Mouse (Mus musculus) stomach, postnatal 0 days (tissue): ENCODE data around the gene Ace3. TPM values are rescaled to one million over a fixed set of nuclear protein-coding genes. Genes with fewer than 3 reads are reported as not detected.
A peak's percentile ranks its signal among the peaks of the same experiment; 100 is the strongest.
"Not testable (repeated sequence)": the region's sequence is repeated elsewhere in the genome, so short reads cannot be mapped to it uniquely, and the experiment has no call there.

ENCODE experiments used
- ATAC-seq: fragments of 200-750 bp; cut with Nextera tagmentation; 2 replicates; pipeline ENCODE4 v1.8.0; 2017; ENCODE audit not compliant: low FRiP score, low TSS enrichment
- DNase-seq: peaks from one replicate; pipeline ENCODE4 v3.0.0-alpha.2; 2016; ENCODE audit warnings: low spot score
- H3K27ac ChIP-seq: fragments of 300-500 bp; sonication (generic); replicated peaks from 2 replicates; pipeline ENCODE4 v1.5.1; 2014; ENCODE audit warnings: mild to moderate bottlenecking, control low read depth
- H3K27me3 ChIP-seq: fragments of 300-500 bp; sonication (generic); 2 replicates; pipeline ENCODE4 v1.6.1; 2014; ENCODE audit warnings: low read length; ENCODE audit not compliant: control insufficient read depth, insufficient read depth
- H3K36me3 ChIP-seq: fragments of 300-500 bp; sonication (generic); 2 replicates; pipeline ENCODE4 v1.6.1; 2014; ENCODE audit warnings: low read length, mixed read lengths; ENCODE audit not compliant: control insufficient read depth, insufficient read depth
- H3K4me1 ChIP-seq: fragments of 300-500 bp; sonication (generic); replicated peaks from 2 replicates; pipeline ENCODE4 v1.6.1; 2014; ENCODE audit warnings: antibody characterized with exemption; ENCODE audit not compliant: control insufficient read depth, insufficient read depth
- H3K4me2 ChIP-seq: fragments of 300-500 bp; sonication (generic); replicated peaks from 2 replicates; pipeline ENCODE4 v1.6.1; 2014; ENCODE audit warnings: low read depth, mild to moderate bottlenecking, control low read depth, moderate library complexity
- H3K4me3 ChIP-seq: fragments of 300-500 bp; sonication (generic); 2 replicates; pipeline ENCODE4 v1.5.1; 2014; ENCODE audit warnings: low read depth, low read length, control low read depth
- H3K9ac ChIP-seq: fragments of 300-500 bp; sonication (generic); 2 replicates; pipeline ENCODE4 v1.6.1; 2014; ENCODE audit warnings: mild to moderate bottlenecking, low read length, control low read depth, mixed read lengths
- H3K9me3 ChIP-seq: fragments of 300-500 bp; sonication (generic); 2 replicates; pipeline ENCODE4 v1.6.1; 2016; ENCODE audit warnings: low read length; ENCODE audit not compliant: control insufficient read depth
- CTCF ChIP-seq: IDR thresholded peaks from 2 replicates; pipeline ENCODE4 v1.5.1; 2016; ENCODE audit warnings: antibody characterized with exemption, low read depth, mild to moderate bottlenecking, moderate library complexity
- EP300 ChIP-seq: optimal IDR thresholded peaks from 2 replicates; pipeline ENCODE3; 2016; ENCODE audit warnings: antibody characterized with exemption
- WGBS: fragments of 180-500 bp; shearing (Covaris S2); extraction: QIAGEN DNeasy Blood & Tissue Kit; methylation state at CpG from one replicate; pipeline ENCODE4 v1.1.7; 2014; 5-methylcytosine and 5-hydroxymethylcytosine counted together
- polyA plus RNA-seq: library from polyadenylated mRNA; unstranded; fragments of >200 nt; fragmentation: Nextera tagmentation; extraction: Ambion mirVana; gene quantifications from 2 replicates; pipeline ENCODE4 v1.2.1, GENCODE M21; 2015

Ace3 gene
- polyA plus RNA-seq, 1 experiment from 2014 or later = not detected

DNA sequence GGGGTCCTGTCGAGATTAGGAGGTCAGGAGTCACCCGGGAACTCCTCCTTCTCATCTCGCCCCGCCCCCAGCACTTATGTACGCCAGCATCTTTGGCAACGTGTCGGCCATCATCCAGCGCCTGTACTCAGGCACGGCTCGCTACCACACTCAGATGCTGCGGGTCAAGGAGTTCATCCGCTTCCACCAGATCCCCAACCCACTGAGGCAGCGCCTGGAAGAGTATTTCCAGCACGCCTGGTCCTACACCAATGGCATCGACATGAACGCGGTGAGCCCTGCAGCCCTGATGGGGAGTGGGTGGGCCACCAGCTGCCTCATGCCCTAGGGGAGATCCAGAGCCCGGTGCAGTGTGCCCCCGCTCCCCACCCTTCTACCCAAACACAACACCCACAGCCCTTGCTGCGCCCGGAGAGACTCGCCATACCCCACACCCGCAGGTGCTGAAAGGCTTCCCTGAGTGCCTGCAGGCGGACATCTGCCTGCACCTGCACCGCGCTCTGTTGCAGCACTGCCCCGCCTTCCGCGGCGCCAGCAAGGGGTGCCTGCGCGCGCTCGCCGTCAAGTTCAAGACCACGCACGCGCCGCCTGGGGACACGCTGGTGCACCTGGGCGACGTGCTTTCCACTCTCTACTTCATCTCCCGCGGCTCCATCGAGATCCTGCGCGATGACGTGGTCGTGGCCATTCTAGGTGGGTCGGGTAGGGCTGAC, 25.7 kb downstream of the Ace3 start:
- TF ChIP-seq CTCF (no peak), EP300 (no peak)
- DNase-seq = peak; percentile 48
- Histone ChIP-seq H3K9ac (no peak overlapping the region; the same call in 1 of the 2 replicates), H3K9me3 (no peaks in the 10 kb centered on the region), H3K27ac (no peak overlapping the region), H3K36me3 (no peaks in the 10 kb centered on the region), H3K27me3 (no peaks in the 10 kb centered on the region), H3K4me3 (peak overlapping the region; percentile 17), H3K4me1 (peaks cover 4% of the 10 kb centered on the region; the same call in 1 of the 2 replicates), H3K4me2 (peak overlapping the region; percentile 42)
- under 1% methylated on average over 50 of the region's 50 CpGs for WGBS
- ATAC-seq = no peak

DNA sequence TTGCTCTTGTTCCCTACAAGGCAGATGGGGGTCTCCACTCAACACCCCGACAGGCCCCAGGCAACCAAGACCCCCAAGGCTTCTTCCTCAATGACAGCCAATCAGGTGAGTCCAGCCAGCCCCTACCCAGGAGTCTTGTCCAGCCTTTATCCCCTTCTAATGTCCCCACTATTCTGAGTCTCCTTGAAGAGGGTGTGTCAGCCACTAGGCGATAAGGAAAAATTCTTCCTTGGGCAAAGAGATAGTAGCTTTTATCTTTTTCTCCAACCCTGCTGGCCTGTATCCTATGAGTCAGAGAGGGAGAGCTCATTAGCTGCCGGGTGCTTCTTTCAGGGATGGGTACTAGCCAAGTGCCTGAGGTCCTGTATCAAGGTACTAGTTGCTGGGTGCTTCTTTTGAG, 31.3 kb downstream of the Ace3 start:
- Histone ChIP-seq H3K4me2 (no peak overlapping the region), H3K36me3 (no peaks in the 10 kb centered on the region), H3K4me3 (no peak overlapping the region), H3K9ac (no peak overlapping the region), H3K27ac (no peak overlapping the region), H3K27me3 (no peaks in the 10 kb centered on the region), H3K9me3 (no peaks in the 10 kb centered on the region), H3K4me1 (no peaks in the 10 kb centered on the region)
- TF ChIP-seq CTCF (no peak), EP300 (no peak)
- no peak for DNase-seq
- WGBS = 68% methylated on average over 3 of the region's 3 CpGs
- ATAC-seq = no peak

GRCm38 (mm10) chr11:106026465-106027151, 32.1 kb downstream of the Ace3 start:
- Histone ChIP-seq H3K27ac (no peak overlapping the region), H3K4me1 (no peaks in the 10 kb centered on the region), H3K4me3 (no peak overlapping the region), H3K36me3 (no peaks in the 10 kb centered on the region), H3K4me2 (no peak overlapping the region), H3K27me3 (no peaks in the 10 kb centered on the region), H3K9ac (no peak overlapping the region), H3K9me3 (no peaks in the 10 kb centered on the region)
- ATAC-seq (peak; percentile 60), DNase-seq (peak; percentile 77)
- 33% methylated on average over 10 of the region's 11 CpGs for WGBS
- no peak for TF ChIP-seq EP300
- TF ChIP-seq CTCF = peak; percentile 89

- Histone ChIP-seq H3K36me3 (no peaks in the 10 kb centered on the region), H3K27me3 (no peaks in the 10 kb centered on the region), H3K4me2 (no peak overlapping the region), H3K4me1 (no peaks in the 10 kb centered on the region), H3K9ac (no peak overlapping the region), H3K27ac (no peak overlapping the region), H3K4me3 (no peak overlapping the region), H3K9me3 (no peaks in the 10 kb centered on the region)
- ATAC-seq (peak; percentile 21; the same call in 1 of the 2 replicates), DNase-seq (no peak)
- WGBS = 96% methylated on average over 5 of the region's 5 CpGs
- TF ChIP-seq EP300 (no peak), CTCF (no peak)
Measured at GRCm38 (mm10) chr11:106027607-106028006, 33.1 kb downstream of the Ace3 start.

- not testable (repeated sequence) for H3K36me3 ChIP-seq, DNase-seq, H3K4me2 ChIP-seq, H3K4me1 ChIP-seq, H3K27me3 ChIP-seq, H3K9me3 ChIP-seq, H3K9ac ChIP-seq, ATAC-seq, H3K27ac ChIP-seq
- WGBS = 50% methylated on average over 1 of the region's 25 CpGs
- 0 out of 2 replicates have a peak overlapping the region, but pooled peaks have one; percentile 23 for H3K4me3 ChIP-seq
Measured at GRCm38 (mm10) chr11:106032074-106032473, 37.6 kb downstream of the Ace3 start.

DNA sequence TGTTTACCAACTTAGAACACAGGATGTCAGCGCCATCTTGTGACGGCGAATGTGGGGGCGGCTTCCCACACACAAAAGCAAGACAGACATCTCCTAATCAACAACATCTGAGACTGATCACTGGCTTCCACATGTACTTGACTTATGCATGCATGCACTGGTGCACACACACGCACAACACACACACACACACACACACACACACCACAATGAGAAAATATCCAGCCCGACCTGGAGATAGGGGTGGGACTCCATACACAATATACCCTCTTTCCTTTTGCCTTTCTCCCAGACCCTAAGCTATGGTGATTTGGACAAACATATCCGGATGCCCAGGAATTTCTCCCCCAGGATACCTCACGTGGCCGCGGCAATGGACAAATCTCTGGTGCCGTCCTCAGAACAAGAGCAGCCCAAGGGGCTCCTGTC, 39.0 kb downstream of the Ace3 start:
- no peaks in the 10 kb centered on the region for H3K27me3 ChIP-seq
- H3K9ac ChIP-seq = no peak overlapping the region
- H3K9me3 ChIP-seq = no peaks in the 10 kb centered on the region
- peak; percentile 18; the same call in 1 of the 2 replicates for ATAC-seq
- H3K4me2 ChIP-seq = peak overlapping the region; percentile 20; the same call in 1 of the 2 replicates
- no peaks in the 10 kb centered on the region for H3K36me3 ChIP-seq
- no peak for TF ChIP-seq EP300
- peak; percentile 20; the same call in 1 of the 2 replicates for TF ChIP-seq CTCF
- peak; percentile 24 for DNase-seq
- no peaks in the 10 kb centered on the region for H3K4me1 ChIP-seq
- WGBS = 35% methylated on average over 11 of the region's 11 CpGs
- H3K27ac ChIP-seq = peak overlapping the region; percentile 71
- H3K4me3 ChIP-seq = no peak overlapping the region
